Mouse (Mus musculus) inflammation-experienced regulatory T-cells, adult 6 months (primary cell): ENCODE results near the gene Ufd1. TPM values are rescaled to one million over a fixed set of nuclear protein-coding genes. Genes with fewer than 3 reads are reported as not detected.

ENCODE experiments used
- polyA plus RNA-seq, 3 experiments: library from polyadenylated mRNA; unstranded; fragments of 100-300 nt; shearing (Covaris generic); gene quantifications; one replicate each; pipeline ENCODE4 v1.2.1; 2017

Gene Ufd1
- polyA plus RNA-seq, 3 experiments from 2014 or later: 119 to 181 (median 138) TPM

Other genes with a start within 250 kb of the Ufd1 start
- gene Tbx1, start 221.1 kb upstream of the Ufd1 start, polyA plus RNA-seq: not detected
- not detected for gene Gp1bb, start 189.4 kb upstream of the Ufd1 start, polyA plus RNA-seq
- not detected for gene Gm49601, start 185.4 kb upstream of the Ufd1 start, polyA plus RNA-seq
- gene Sept5, start 181.8 kb upstream of the Ufd1 start, polyA plus RNA-seq: under 1 TPM; 0.72 to 0.78 (median 0.77) TPM
- not detected for gene Cldn5, start 34.9 kb upstream of the Ufd1 start, polyA plus RNA-seq
- 10 to 100 TPM in 1 of 3 experiments, 1 to 10 TPM in 2; 4.4 to 32.2 (median 6.3) TPM for gene Cdc45, start 208 bp downstream of the Ufd1 start, polyA plus RNA-seq
- gene 2510002D24Rik, start 24.8 kb downstream of the Ufd1 start, polyA plus RNA-seq: 100 to 1,000 TPM in 1 of 3 experiments, 10 to 100 TPM in 2; 69.8 to 105 (median 79.3) TPM
- gene Gm28539, start 24.8 kb downstream of the Ufd1 start, polyA plus RNA-seq: not detected
- gene Mrpl40, start 65.1 kb downstream of the Ufd1 start, polyA plus RNA-seq: 100 to 1,000 TPM in 1 of 3 experiments, 10 to 100 TPM in 2; 83.3 to 106 (median 88.3) TPM
- gene Hira, start 65.3 kb downstream of the Ufd1 start, polyA plus RNA-seq: 10 to 100 TPM in 2 of 3 experiments, 1 to 10 TPM in 1; 7.9 to 10.8 (median 10.4) TPM